In genomic region chr16:37855583-37855982, GRCm38 (mm10) we compare ENCODE assay signal across 26 mouse cellular contexts. TPM values are rescaled to one million over a fixed set of nuclear protein-coding genes. Genes with fewer than 3 reads are reported as not detected.
A peak's percentile ranks its signal among the peaks of the same experiment; 100 is the strongest.
DNase-seq lines count a peak whose midpoint lies in the region; ATAC-seq and TF ChIP-seq lines count a peak whose summit lies in the region.
"Had no signal": no experiment of that assay in that cellular context is flagged by ENCODE, and none has a peak within 500 bp of the region (broad histone marks: within the 10 kb centered on the region; RNA-seq: fewer than 3 reads in every experiment).

No protein-coding gene starts in this region.

- no peak overlapping the region for H3K4me2 ChIP-seq in intestine, embryonic 14.5 days (ENCODE audit: low read length)
- H3K4me2 ChIP-seq in intestine, postnatal 0 days (replicated peaks; ENCODE audit: low read depth), result no peak overlapping the region
- no peak overlapping the region for H3K4me2 ChIP-seq in liver, embryonic 11.5 days
- no peak overlapping the region for H3K4me2 ChIP-seq in stomach, postnatal 0 days (replicated peaks; ENCODE audit: low read depth)
- H3K4me2 ChIP-seq: heart, embryonic 13.5 days; hindbrain, embryonic 14.5 days had no signal

- H3K4me3 ChIP-seq in intestine, embryonic 14.5 days (ENCODE audit: low read depth, low read length), result no peak overlapping the region
- no peak overlapping the region for H3K4me3 ChIP-seq in intestine, postnatal 0 days (ENCODE audit: low read depth, low read length)
- H3K4me3 ChIP-seq in liver, adult 2 months (ENCODE audit: insufficient read depth, low read depth, low read length), result no peak overlapping the region
- H3K4me3 ChIP-seq in liver, embryonic 11.5 days (ENCODE audit: low read depth, low read length), result no peak overlapping the region
- H3K4me3 ChIP-seq in stomach, postnatal 0 days (ENCODE audit: low read depth, low read length), result no peak overlapping the region
- H3K4me3 ChIP-seq: forebrain, embryonic 10.5 days; gastrocnemius, adult 2 months; heart, embryonic 13.5 days had no signal

- ATAC-seq in intestine, embryonic 14.5 days (replicated peaks; ENCODE audit: low FRiP score, low TSS enrichment, low read depth), result no peak
- no peak for ATAC-seq in intestine, postnatal 0 days
- no peak for ATAC-seq in liver, embryonic 11.5 days (replicated peaks; ENCODE audit: low FRiP score)
- peak; percentile 66 for ATAC-seq in stomach, postnatal 0 days (ENCODE audit: low FRiP score, low TSS enrichment)
- ATAC-seq: forebrain, embryonic 14.5 days; forebrain, postnatal 0 days; hindbrain, postnatal 0 days; inflammation-experienced regulatory T-cells, adult 6 months; Patski had no signal

- no peaks in the 10 kb centered on the region for H3K36me3 ChIP-seq in intestine, embryonic 14.5 days (ENCODE audit: control insufficient read depth, insufficient read depth, low read length)
- no peaks in the 10 kb centered on the region for H3K36me3 ChIP-seq in intestine, postnatal 0 days (ENCODE audit: control insufficient read depth, insufficient read depth)
- H3K36me3 ChIP-seq in liver, adult 2 months (ENCODE audit: control insufficient read depth, insufficient read depth, low read length), result no peaks in the 10 kb centered on the region
- no peaks in the 10 kb centered on the region for H3K36me3 ChIP-seq in liver, embryonic 11.5 days (ENCODE audit: control insufficient read depth, insufficient read depth, low read length)
- H3K36me3 ChIP-seq in stomach, postnatal 0 days (ENCODE audit: control insufficient read depth, insufficient read depth, low read length), result no peaks in the 10 kb centered on the region
- H3K36me3 ChIP-seq: forebrain, embryonic 10.5 days; G1E; heart, embryonic 13.5 days had no signal

- peak; percentile 34 for DNase-seq in intestine, embryonic 14.5 days (ENCODE audit: low spot score)
- peak; percentile 58 for DNase-seq in liver, adult 2 months (ENCODE audit: extremely low read depth, low read depth, low spot score)
- no peak for DNase-seq in liver, embryonic 11.5 days (ENCODE audit: low spot score)
- DNase-seq in stomach, postnatal 0 days (ENCODE audit: low spot score), result no peak
- DNase-seq in ovary, adult 18-20 months (ENCODE audit: low spot score), result no peak
- DNase-seq: B cell, adult 2 months; cerebellum, adult 18-20 months; cerebellum, adult 9-10 months; embryo, embryonic 11 days; forebrain, postnatal 0 days; gastrocnemius, adult 2 months; gastrocnemius, postnatal 14 days; heart, postnatal 14 days; heart, postnatal 4 days had no signal

- 0 out of 2 replicates have a peak, but pooled peaks cover 4% of the 10 kb centered on the region for H3K79me2 ChIP-seq in liver, adult 2 months (ENCODE audit: control insufficient read depth, insufficient read depth, low read length)

- no peaks in the 10 kb centered on the region for H3K9me3 ChIP-seq in intestine, embryonic 14.5 days (ENCODE audit: control insufficient read depth, low read length)
- H3K9me3 ChIP-seq in intestine, postnatal 0 days (ENCODE audit: control insufficient read depth), result no peaks in the 10 kb centered on the region
- H3K9me3 ChIP-seq in liver, embryonic 11.5 days (ENCODE audit: control insufficient read depth, low read length), result no peaks in the 10 kb centered on the region
- H3K9me3 ChIP-seq in stomach, postnatal 0 days (ENCODE audit: control insufficient read depth, low read length), result no peaks in the 10 kb centered on the region
- H3K9me3 ChIP-seq: forebrain, embryonic 10.5 days; G1E; heart, embryonic 13.5 days had no signal

- 51% methylated on average over 8 of the region's 8 CpGs for WGBS in intestine, embryonic 14.5 days
- 51% methylated on average over 8 of the region's 8 CpGs for WGBS in intestine, postnatal 0 days
- 44% methylated on average over 8 of the region's 8 CpGs for WGBS in liver, adult 2 months
- 56% methylated on average over 8 of the region's 8 CpGs for WGBS in liver, embryonic 11.5 days
- 45% methylated on average over 8 of the region's 8 CpGs for WGBS in stomach, postnatal 0 days

- H3K27ac ChIP-seq in intestine, embryonic 14.5 days (ENCODE audit: low read depth), result no peak overlapping the region
- no peak overlapping the region for H3K27ac ChIP-seq in intestine, postnatal 0 days (ENCODE audit: low read depth, low read length)
- peak overlapping the region; percentile 86 for H3K27ac ChIP-seq in liver, adult 2 months (replicated peaks; ENCODE audit: insufficient read depth, low read depth, low read length)
- H3K27ac ChIP-seq in liver, embryonic 11.5 days (ENCODE audit: low read depth, low read length), result no peak overlapping the region
- H3K27ac ChIP-seq in stomach, postnatal 0 days (replicated peaks), result no peak overlapping the region
- H3K27ac ChIP-seq: forebrain, embryonic 10.5 days; gastrocnemius, adult 2 months; heart, embryonic 13.5 days; hindbrain, embryonic 14.5 days; hindbrain, postnatal 0 days had no signal

- no peaks in the 10 kb centered on the region for H3K27me3 ChIP-seq in intestine, embryonic 14.5 days (replicated peaks; ENCODE audit: control insufficient read depth, insufficient read depth, low read length)
- H3K27me3 ChIP-seq in intestine, postnatal 0 days (replicated peaks; ENCODE audit: control insufficient read depth, insufficient read depth, low read length), result no peaks in the 10 kb centered on the region
- H3K27me3 ChIP-seq in liver, adult 2 months (ENCODE audit: control insufficient read depth, insufficient read depth, low read length), result no peaks in the 10 kb centered on the region
- H3K27me3 ChIP-seq in liver, embryonic 11.5 days (replicated peaks; ENCODE audit: control insufficient read depth, insufficient read depth, low read length), result no peaks in the 10 kb centered on the region
- no peaks in the 10 kb centered on the region for H3K27me3 ChIP-seq in stomach, postnatal 0 days (ENCODE audit: control insufficient read depth, insufficient read depth, low read length)
- H3K27me3 ChIP-seq: CH12.LX; heart, embryonic 13.5 days; Patski had no signal

- no peak for TF ChIP-seq POLR2A in liver, adult 2 months (IDR thresholded peaks at IDR 0.05; ENCODE audit: extremely low read depth, insufficient read depth, low read length)

- H3K9ac ChIP-seq in intestine, embryonic 14.5 days (ENCODE audit: low read length), result no peak overlapping the region
- H3K9ac ChIP-seq in intestine, postnatal 0 days (ENCODE audit: low read depth, low read length), result no peak overlapping the region
- peak overlapping the region; percentile 7; the same call in 1 of the 2 replicates for H3K9ac ChIP-seq in liver, adult 2 months (ENCODE audit: low read depth, low read length)
- no peak overlapping the region for H3K9ac ChIP-seq in liver, embryonic 11.5 days (ENCODE audit: low read depth, low read length)
- no peak overlapping the region for H3K9ac ChIP-seq in stomach, postnatal 0 days (ENCODE audit: low read length)
- H3K9ac ChIP-seq: forebrain, postnatal 0 days; heart, embryonic 13.5 days; hindbrain, embryonic 14.5 days had no signal

- no peak for TF ChIP-seq CTCF in intestine, postnatal 0 days (IDR thresholded peaks at IDR 0.05; ENCODE audit: low read depth)
- TF ChIP-seq CTCF in liver, adult 2 months (IDR thresholded peaks at IDR 0.05; ENCODE audit: low read depth, low read length), result no peak
- no peak for TF ChIP-seq CTCF in stomach, postnatal 0 days (IDR thresholded peaks at IDR 0.05; ENCODE audit: low read depth)

- no peaks in the 10 kb centered on the region for H3K4me1 ChIP-seq in intestine, embryonic 14.5 days (replicated peaks; ENCODE audit: control insufficient read depth, insufficient read depth, low read length)
- no peaks in the 10 kb centered on the region for H3K4me1 ChIP-seq in intestine, postnatal 0 days (replicated peaks; ENCODE audit: control insufficient read depth, insufficient read depth, low read length)
- peaks cover 25% of the 10 kb centered on the region for H3K4me1 ChIP-seq in liver, adult 2 months (ENCODE audit: control insufficient read depth, insufficient read depth, low read length)
- peaks cover 3% of the 10 kb centered on the region; the same call in 1 of the 2 replicates for H3K4me1 ChIP-seq in liver, embryonic 11.5 days (replicated peaks; ENCODE audit: control insufficient read depth, insufficient read depth, low read length)
- no peaks in the 10 kb centered on the region for H3K4me1 ChIP-seq in stomach, postnatal 0 days (replicated peaks; ENCODE audit: control insufficient read depth, insufficient read depth)

- TF ChIP-seq EP300 in stomach, postnatal 0 days (optimal IDR thresholded peaks at IDR 0.05), result no peak

RNA-seq across cellular contexts. Expression of gene Gm36028, which starts 5.4 kb away (rescaled TPM):
- polyA plus RNA-seq in intestine, embryonic 14.5 days (2014; fragmentation: Nextera tagmentation; extraction: Ambion mirVana), result not detected in 2 replicates
- 6.2 and 6.6 TPM in 2 replicates for polyA plus RNA-seq in intestine, postnatal 0 days (2015; fragmentation: Nextera tagmentation; extraction: Ambion mirVana)
- 2.1 and 3.2 TPM in 2 replicates for total RNA-seq in liver, adult 2 months (2014; rRNA removed)
- polyA plus RNA-seq in liver, adult 2 months (2012; rRNA removed), result 5.3 and 8.9 TPM in 2 replicates
- 0.36 TPM in 1 of 2 replicates, not detected in the other for polyA plus RNA-seq in liver, embryonic 11.5 days (2014; fragmentation: Nextera tagmentation; extraction: Ambion mirVana)
- 0.29 and 0.56 TPM in 2 replicates for polyA plus RNA-seq in stomach, postnatal 0 days (2015; fragmentation: Nextera tagmentation; extraction: Ambion mirVana)
- total RNA-seq: CH12.LX; forebrain, postnatal 0 days; gastrocnemius, adult 2 months; gastrocnemius, postnatal 14 days; gastrocnemius, postnatal 4 days; hindbrain, postnatal 0 days had no signal
- polyA plus RNA-seq: embryonic facial prominence, embryonic 14.5 days; G1E; hindbrain, embryonic 14.5 days; inflammation-experienced regulatory T-cells, adult 6 months had no signal

RNA-seq across cellular contexts. Expression of gene Lrrc58, which starts 12.6 kb away (rescaled TPM):
- 56.2 and 59.7 TPM in 2 replicates for polyA plus RNA-seq in intestine, embryonic 14.5 days (2014; fragmentation: Nextera tagmentation; extraction: Ambion mirVana)
- 27.6 and 30.8 TPM in 2 replicates for polyA plus RNA-seq in intestine, postnatal 0 days (2015; fragmentation: Nextera tagmentation; extraction: Ambion mirVana)
- total RNA-seq in liver, adult 2 months (2014; rRNA removed), result 29.2 and 42.6 TPM in 2 replicates
- 9.9 and 10.5 TPM in 2 replicates for polyA plus RNA-seq in liver, adult 2 months (2012; rRNA removed)
- polyA plus RNA-seq in liver, embryonic 11.5 days (2014; fragmentation: Nextera tagmentation; extraction: Ambion mirVana), result 35.9 and 36.2 TPM in 2 replicates
- 26.0 and 27.5 TPM in 2 replicates for polyA plus RNA-seq in stomach, postnatal 0 days (2015; fragmentation: Nextera tagmentation; extraction: Ambion mirVana)

Comparison
In these comparisons a context has a peak if more than half of its experiments do, and no peak if none do; other contexts are left out.
1. DNase-seq: peak in intestine, embryonic 14.5 days (single experiment) and liver, adult 2 months (single experiment); none in liver, embryonic 11.5 days (single experiment), stomach, postnatal 0 days (single experiment) and ovary, adult 18-20 months (single experiment).